Mouse (Mus musculus) thymus, adult 2 months (tissue): ENCODE measurements around the gene Riox1.

Experiments used
- CTCF ChIP-seq: fragments of 200-500 bp; IDR thresholded peaks from 2 replicates; pipeline ENCODE4 v1.5.1; 2012; ENCODE audit warnings: mild to moderate bottlenecking, control low read depth, low read length, moderate library complexity, borderline replicate concordance; ENCODE audit not compliant: control insufficient read depth, poor library complexity, insufficient read depth; ENCODE audit errors: extremely low read depth
- POLR2A ChIP-seq: fragments of 200-500 bp; IDR thresholded peaks from 2 replicates; pipeline ENCODE4 v1.6.1; 2012; ENCODE audit warnings: mild to moderate bottlenecking, low read length, control low read depth, moderate library complexity; ENCODE audit not compliant: control insufficient read depth, poor library complexity, insufficient read depth; ENCODE audit errors: extremely low read depth

DNA sequence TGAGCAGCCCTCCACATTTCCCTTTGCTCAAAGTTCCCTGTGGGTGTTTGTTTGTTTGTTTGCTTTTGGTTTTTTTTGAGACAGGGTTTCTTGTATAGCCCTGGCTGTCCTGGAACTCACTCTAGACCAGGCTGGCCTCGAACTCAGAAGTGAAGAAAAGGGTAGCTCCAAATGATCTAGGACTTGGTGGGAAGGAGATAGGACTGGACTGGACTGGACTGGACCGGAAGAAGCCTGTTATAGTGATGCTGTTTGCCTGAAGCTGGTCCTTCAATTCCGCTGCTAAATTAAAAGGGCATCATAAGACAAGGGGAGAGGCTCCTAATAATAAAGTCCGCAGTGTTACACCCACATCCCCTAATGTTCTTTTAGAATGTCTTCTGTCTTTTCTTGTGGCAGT is 38.1 kb downstream of the Riox1 start:
- no peak for TF ChIP-seq CTCF
- no peak for TF ChIP-seq POLR2A
